Mouse (Mus musculus): ENCODE results near the gene Lrrc31.

Lrrc31 gene

GRCm38 (mm10) chr3:30690976-30691375 is 8.7 kb downstream of the Lrrc31 start:
- WGBS, result 72% methylated on average over 7 of the region's 7 CpGs

- WGBS, result 87% methylated on average over 3 of the region's 3 CpGs
These were observed 12.4 kb downstream of the Lrrc31 start for GRCm38 (mm10) chr3:30687216-30687615.

DNA sequence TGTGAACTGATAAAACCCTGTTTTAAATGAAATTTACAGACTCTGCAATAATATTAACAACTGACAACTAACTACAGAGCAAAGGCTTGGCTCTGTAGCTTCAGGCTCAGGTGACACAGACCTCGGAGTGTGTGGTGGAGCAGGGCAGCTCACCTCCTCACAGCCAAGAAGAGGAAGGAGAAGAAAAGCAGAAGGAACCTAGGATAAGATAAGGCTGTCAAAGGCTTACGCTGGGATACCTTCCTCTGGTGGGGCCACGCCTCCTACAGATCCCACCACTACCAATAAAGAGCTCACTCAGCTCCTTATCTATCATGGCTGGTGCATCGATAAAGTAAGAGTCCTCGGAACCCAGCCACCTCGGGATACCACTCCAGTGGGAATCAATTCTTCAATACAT is 16.5 kb downstream of the Lrrc31 start:
- 88% methylated on average over 6 of the region's 6 CpGs for WGBS

- WGBS, result 86% methylated on average over 9 of the region's 9 CpGs
These were observed 41.2 kb downstream of the Lrrc31 start for GRCm38 (mm10) chr3:30658486-30658885.

DNA sequence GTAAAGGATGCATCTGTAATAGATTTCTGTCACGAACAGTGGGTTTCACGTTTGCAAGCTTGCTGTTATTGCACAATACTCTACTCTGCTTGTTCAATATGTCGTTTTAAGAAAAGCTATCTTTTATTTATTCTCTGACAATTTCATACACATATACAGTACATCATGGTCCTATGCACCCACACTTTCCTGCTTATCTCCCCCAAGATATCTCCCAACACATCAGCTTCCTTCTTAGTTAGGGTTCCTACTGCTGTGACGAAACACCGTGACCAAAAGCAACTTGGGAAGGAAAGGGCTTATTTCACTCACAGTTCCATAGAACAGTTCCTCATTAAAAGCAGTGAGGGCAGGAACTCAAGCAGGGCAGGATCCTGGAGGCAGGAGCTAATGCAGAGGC is 43.7 kb downstream of the Lrrc31 start:
- 83% methylated on average over 5 of the region's 5 CpGs for WGBS

- WGBS, result 2% methylated on average over 41 of the region's 41 CpGs
These were observed 49.4 kb downstream of the Lrrc31 start for GRCm38 (mm10) chr3:30650062-30650841.

DNA sequence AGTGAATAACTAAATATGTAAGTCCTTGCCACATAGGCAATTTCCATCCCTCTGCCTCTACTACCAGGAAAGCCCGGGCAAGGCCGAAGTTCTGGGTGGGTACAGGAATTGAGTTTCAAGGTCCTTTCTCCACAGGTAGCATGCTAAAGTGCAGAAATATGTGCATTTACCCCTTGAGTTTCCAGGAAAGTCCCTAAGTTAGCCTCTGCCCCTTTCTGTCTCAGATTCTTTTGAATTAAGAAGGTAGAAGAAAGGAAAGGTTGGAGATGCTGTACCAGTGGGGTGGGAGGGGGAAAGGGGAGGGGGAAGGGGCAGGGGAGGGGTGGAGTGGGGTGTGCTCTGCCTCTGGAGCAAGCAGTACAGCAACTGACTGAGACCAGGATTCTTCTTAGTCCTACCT is 51.2 kb downstream of the Lrrc31 start:
- WGBS, result 94% methylated on average over 2 of the region's 2 CpGs

DNA sequence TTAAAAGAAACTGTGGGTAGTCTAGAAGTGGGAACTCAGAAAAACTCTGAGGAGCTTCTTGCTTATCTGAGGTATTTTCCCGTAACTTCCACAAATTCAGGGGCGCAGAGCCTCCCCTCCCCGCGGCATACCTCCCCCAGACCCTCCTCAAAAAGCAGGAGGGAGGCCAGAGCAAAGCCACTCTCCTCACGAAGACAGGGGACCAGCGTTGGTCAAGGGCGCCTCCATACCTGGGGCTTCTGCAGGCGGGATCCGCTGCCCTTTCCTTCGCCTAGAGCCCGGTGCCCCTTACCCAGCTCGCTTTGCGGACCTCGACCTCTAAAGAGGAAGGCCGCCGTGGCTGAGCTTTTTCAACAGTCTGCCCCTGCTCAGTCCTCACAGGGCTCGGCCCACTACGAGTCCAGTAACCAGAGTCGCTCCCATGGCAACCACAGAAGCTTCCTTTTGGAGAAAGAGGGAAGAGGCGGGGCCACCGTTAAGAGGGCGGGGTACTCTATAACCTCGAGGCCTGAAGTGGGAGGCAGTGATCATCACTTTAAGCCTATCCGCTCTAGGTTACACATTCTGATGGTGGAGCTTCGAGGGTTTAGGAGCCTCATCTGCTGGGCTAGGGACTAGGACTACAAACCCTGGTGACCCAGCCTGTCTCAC is 52.1 kb downstream of the Lrrc31 start, which contains the start of gene Lrrc34:
Gene Lrrc34 (minus strand): TSS at position 430 of the 651 bp plus-strand sequence.
- WGBS, result 14% methylated on average over 25 of the region's 25 CpGs

GRCm38 (mm10) chr3:30646761-30647160 is 52.9 kb downstream of the Lrrc31 start:
- WGBS, result 67% methylated on average over 8 of the region's 8 CpGs

- WGBS, result 44% methylated on average over 2 of the region's 2 CpGs
These were observed 55.4 kb downstream of the Lrrc31 start, which contains the start of gene Lrriq4 for GRCm38 (mm10) chr3:30644207-30644606. Gene Lrriq4 (plus strand): TSS chr3:30644507.

DNA sequence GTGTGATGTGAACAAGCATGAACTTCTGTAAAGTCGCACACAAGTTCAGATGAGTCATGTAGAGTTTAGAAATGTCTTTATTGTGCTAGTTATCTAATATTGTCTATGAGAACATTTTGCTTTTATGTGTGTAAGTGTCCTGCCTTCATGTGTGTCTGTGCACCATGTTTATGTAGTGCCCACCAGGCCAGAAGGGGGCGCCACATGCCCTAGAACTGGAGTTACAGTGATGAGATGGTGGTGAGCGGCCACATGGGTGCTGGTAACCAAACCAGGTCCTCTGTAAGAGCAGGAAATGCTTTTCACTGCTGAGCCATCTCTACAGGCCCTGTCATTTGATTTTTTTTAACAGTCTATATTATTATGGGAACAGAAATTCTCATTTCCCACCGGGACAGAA is 64.0 kb downstream of the Lrrc31 start:
- WGBS, result 79% methylated on average over 4 of the region's 4 CpGs

DNA sequence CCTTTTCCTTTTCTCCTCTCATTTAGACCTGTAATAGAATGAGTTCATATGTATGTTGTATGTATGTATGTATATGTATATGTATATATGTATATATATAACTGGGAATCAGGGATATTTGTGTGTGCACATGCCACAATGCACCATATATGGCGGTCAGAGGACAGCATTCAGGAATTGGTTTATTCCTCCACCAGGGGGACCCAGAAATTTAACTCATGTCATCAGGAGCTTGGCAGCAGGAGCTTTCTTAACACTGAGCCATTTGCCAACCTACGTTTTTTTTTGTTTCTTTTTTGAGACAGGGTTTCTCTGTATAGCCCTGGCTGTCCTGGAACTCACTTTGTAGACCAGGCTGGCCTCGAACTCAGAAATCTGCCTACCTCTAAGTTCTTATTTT is 66.0 kb downstream of the Lrrc31 start:
- WGBS, result 56% methylated on average over 3 of the region's 3 CpGs
